Mouse (Mus musculus): ENCODE measurements around the gene Mpped2.

- no peak for TF ChIP-seq CTCF (IDR thresholded peaks at IDR 0.05; ENCODE audit: insufficient read depth, low read depth, low read length)
- no peak for TF ChIP-seq POLR2A (IDR thresholded peaks at IDR 0.05; ENCODE audit: insufficient read depth, low read depth, low read length)
Observed at GRCm38 (mm10) chr2:106677449-106677848, 15.6 kb upstream of the Mpped2 start.
